Mouse (Mus musculus) intestine, embryonic 16.5 days (tissue): Measurements from ENCODE around the gene Ciao2b. TPM values are rescaled to one million over a fixed set of nuclear protein-coding genes. Genes with fewer than 3 reads are reported as not detected.

ENCODE experiments used
- ATAC-seq: fragments of 200-750 bp; cut with Nextera tagmentation; 2 replicates; pipeline ENCODE4 v1.8.0; 2017; ENCODE audit warnings: moderate TSS enrichment, moderate library complexity
- H3K27ac ChIP-seq: fragments of 300-500 bp; sonication (generic); 2 replicates; pipeline ENCODE4 v1.5.1; 2014; ENCODE audit warnings: mild to moderate bottlenecking, low read length
- H3K27me3 ChIP-seq: fragments of 300-500 bp; sonication (generic); replicated peaks from 2 replicates; pipeline ENCODE4 v1.6.1; 2014; ENCODE audit warnings: low read length, control low read depth, mixed read lengths; ENCODE audit not compliant: control insufficient read depth, insufficient read depth
- H3K36me3 ChIP-seq: fragments of 300-500 bp; sonication (generic); 2 replicates; pipeline ENCODE4 v1.6.1; 2014; ENCODE audit warnings: low read length, control low read depth; ENCODE audit not compliant: control insufficient read depth, insufficient read depth
- H3K4me1 ChIP-seq: fragments of 300-500 bp; sonication (generic); 2 replicates; pipeline ENCODE4 v1.6.1; 2014; ENCODE audit warnings: low read length, control low read depth, mixed read lengths; ENCODE audit not compliant: control insufficient read depth, insufficient read depth
- H3K4me2 ChIP-seq: fragments of 300-500 bp; sonication (generic); 2 replicates; pipeline ENCODE4 v1.6.1; 2014; ENCODE audit warnings: low read depth, low read length, control low read depth
- H3K4me3 ChIP-seq: fragments of 300-500 bp; sonication (generic); 2 replicates; pipeline ENCODE4 v1.5.1; 2014; ENCODE audit warnings: mild to moderate bottlenecking, low read length
- H3K9ac ChIP-seq: fragments of 300-500 bp; sonication (generic); 2 replicates; pipeline ENCODE4 v1.6.1; 2014; ENCODE audit warnings: low read depth, low read length
- H3K9me3 ChIP-seq: fragments of 300-500 bp; sonication (generic); 2 replicates; pipeline ENCODE4 v1.6.1; 2016; ENCODE audit warnings: low read length, control low read depth; ENCODE audit not compliant: control insufficient read depth
- WGBS: fragments of 180-500 bp; shearing (Covaris S2); extraction: QIAGEN DNeasy Blood & Tissue Kit; methylation state at CpG from one replicate; pipeline ENCODE4 v1.1.7; 2014; 5-methylcytosine and 5-hydroxymethylcytosine counted together
- polyA plus RNA-seq: library from polyadenylated mRNA; unstranded; fragments of >200 nt; fragmentation: Nextera tagmentation; extraction: Ambion mirVana; gene quantifications from 2 replicates; pipeline ENCODE4 v1.2.1, GENCODE M21; 2015

Gene Ciao2b
- polyA plus RNA-seq, 1 experiment from 2014 or later, result 94.9 TPM

- Histone ChIP-seq H3K27ac (no peak overlapping the region), H3K4me3 (no peak overlapping the region), H3K9me3 (no peaks in the 10 kb centered on the region), H3K4me2 (no peak overlapping the region), H3K36me3 (no peaks in the 10 kb centered on the region), H3K9ac (no peak overlapping the region), H3K4me1 (peaks cover 8% of the 10 kb centered on the region), H3K27me3 (peaks cover 8% of the 10 kb centered on the region)
- ATAC-seq, result no peak
- WGBS, result 84% methylated on average over 3 of the region's 3 CpGs
Measured at GRCm38 (mm10) chr8:104635004-104635710, 6.6 kb downstream of the Ciao2b start.

- H3K36me3 ChIP-seq, result no peaks in the 10 kb centered on the region
- peaks cover 9% of the 10 kb centered on the region for H3K27me3 ChIP-seq
- ATAC-seq, result no peak
- H3K9ac ChIP-seq, result no peak overlapping the region
- H3K27ac ChIP-seq, result no peak overlapping the region
- peaks cover 6% of the 10 kb centered on the region for H3K4me1 ChIP-seq
- H3K4me3 ChIP-seq, result no peak overlapping the region
- H3K9me3 ChIP-seq, result no peaks in the 10 kb centered on the region
- 54% methylated on average over 9 of the region's 9 CpGs for WGBS
- H3K4me2 ChIP-seq, result no peak overlapping the region
Measured at GRCm38 (mm10) chr8:104633156-104633744, 8.5 kb downstream of the Ciao2b start.

- ATAC-seq, result no peak
- Histone ChIP-seq H3K27ac (no peak overlapping the region), H3K36me3 (no peaks in the 10 kb centered on the region), H3K4me3 (no peak overlapping the region), H3K27me3 (peaks cover 9% of the 10 kb centered on the region), H3K4me2 (no peak overlapping the region), H3K4me1 (peaks cover 6% of the 10 kb centered on the region), H3K9me3 (no peaks in the 10 kb centered on the region), H3K9ac (no peak overlapping the region)
- 72% methylated on average over 6 of the region's 6 CpGs for WGBS
Measured at GRCm38 (mm10) chr8:104632486-104632885, 9.3 kb downstream of the Ciao2b start.

GRCm38 (mm10) chr8:104631975-104632374 lies 9.8 kb downstream of the Ciao2b start:
- H3K27me3 ChIP-seq, result peaks cover 9% of the 10 kb centered on the region
- no peaks in the 10 kb centered on the region for H3K36me3 ChIP-seq
- WGBS, result 42% methylated on average over 5 of the region's 5 CpGs
- H3K4me2 ChIP-seq, result peak overlapping the region; percentile 70
- no peak overlapping the region for H3K27ac ChIP-seq
- H3K4me1 ChIP-seq, result peaks cover 6% of the 10 kb centered on the region
- peak overlapping the region; percentile 48; the same call in 1 of the 2 replicates for H3K4me3 ChIP-seq
- no peak overlapping the region for H3K9ac ChIP-seq
- ATAC-seq, result no peak
- no peaks in the 10 kb centered on the region for H3K9me3 ChIP-seq

GRCm38 (mm10) chr8:104630981-104631663 lies 10.6 kb downstream of the Ciao2b start, which contains the start of gene Rrad:
TSS of gene Rrad (minus strand) at chr8:104631327.
- Histone ChIP-seq H3K36me3 (no peaks in the 10 kb centered on the region), H3K27ac (no peak within 1 kb of the TSS), H3K4me1 (peaks cover 6% of the 10 kb centered on the region), H3K27me3 (peaks cover 9% of the 10 kb centered on the region), H3K4me2 (peak within 1 kb of the TSS; percentile 70), H3K9ac (peak within 1 kb of the TSS; percentile 60), H3K9me3 (no peaks in the 10 kb centered on the region), H3K4me3 (peak within 1 kb of the TSS; percentile 48)
- WGBS, result 0% methylated on average over 16 of the region's 28 CpGs
- ATAC-seq, result peak; percentile 80

- H3K4me1 ChIP-seq, result peaks cover 6% of the 10 kb centered on the region
- H3K9me3 ChIP-seq, result no peaks in the 10 kb centered on the region
- peaks cover 9% of the 10 kb centered on the region for H3K27me3 ChIP-seq
- no peak overlapping the region for H3K27ac ChIP-seq
- ATAC-seq, result peak; percentile 34; the same call in 1 of the 2 replicates
- H3K4me3 ChIP-seq, result peak overlapping the region; percentile 48
- H3K36me3 ChIP-seq, result no peaks in the 10 kb centered on the region
- WGBS, result under 1% methylated on average over 36 of the region's 36 CpGs
- H3K4me2 ChIP-seq, result peak overlapping the region; percentile 70
- peak overlapping the region; percentile 60 for H3K9ac ChIP-seq
Measured at GRCm38 (mm10) chr8:104630574-104630973, 11.2 kb downstream of the Ciao2b start.

GRCm38 (mm10) chr8:104630111-104630479 lies 11.7 kb downstream of the Ciao2b start:
- ATAC-seq, result no peak
- H3K9ac ChIP-seq, result peak overlapping the region; percentile 60; the same call in 1 of the 2 replicates

GRCm38 (mm10) chr8:104629306-104630110 lies 12.3 kb downstream of the Ciao2b start:
- H3K9ac ChIP-seq, result no peak overlapping the region
- no peak overlapping the region for H3K4me2 ChIP-seq
- no peak overlapping the region for H3K27ac ChIP-seq
- H3K4me1 ChIP-seq, result peaks cover 6% of the 10 kb centered on the region
- H3K9me3 ChIP-seq, result no peaks in the 10 kb centered on the region
- ATAC-seq, result no peak
- no peak overlapping the region for H3K4me3 ChIP-seq
- 70% methylated on average over 22 of the region's 22 CpGs for WGBS
- no peaks in the 10 kb centered on the region for H3K36me3 ChIP-seq
- H3K27me3 ChIP-seq, result peaks cover 9% of the 10 kb centered on the region

More at GRCm38 (mm10) chr8:104630111-104630479, 11.7 kb downstream of the Ciao2b start:
- H3K4me1 ChIP-seq, result peaks cover 6% of the 10 kb centered on the region
- peaks cover 9% of the 10 kb centered on the region for H3K27me3 ChIP-seq
- H3K4me3 ChIP-seq, result peak overlapping the region; percentile 48
- H3K36me3 ChIP-seq, result no peaks in the 10 kb centered on the region
- no peaks in the 10 kb centered on the region for H3K9me3 ChIP-seq
- no peak overlapping the region for H3K27ac ChIP-seq
- WGBS, result 32% methylated on average over 8 of the region's 8 CpGs
- H3K4me2 ChIP-seq, result peak overlapping the region; percentile 70

- Histone ChIP-seq H3K4me1 (peaks cover 6% of the 10 kb centered on the region), H3K9ac (no peak overlapping the region), H3K27ac (no peak overlapping the region), H3K4me3 (no peak overlapping the region), H3K4me2 (no peak overlapping the region), H3K27me3 (peaks cover 9% of the 10 kb centered on the region), H3K9me3 (no peaks in the 10 kb centered on the region), H3K36me3 (no peaks in the 10 kb centered on the region)
- ATAC-seq, result no peak
- WGBS, result 93% methylated on average over 21 of the region's 21 CpGs
Measured at GRCm38 (mm10) chr8:104628402-104628801, 13.4 kb downstream of the Ciao2b start.
